Mouse (Mus musculus) hindbrain, embryonic 10.5 days (tissue): ENCODE measurements around the gene Vcl. TPM values are rescaled to one million over a fixed set of nuclear protein-coding genes. Genes with fewer than 3 reads are reported as not detected.

ENCODE experiments used
- DNase-seq: peaks from one replicate; pipeline ENCODE4 v3.0.0-alpha.2; 2017; ENCODE audit warnings: low spot score
- H3K27ac ChIP-seq: fragments of 300-500 bp; sonication (generic); 2 replicates; pipeline ENCODE4 v1.5.1; 2016; ENCODE audit warnings: mild to moderate bottlenecking, moderate library complexity
- H3K27me3 ChIP-seq: fragments of 300-500 bp; sonication (generic); 2 replicates; pipeline ENCODE4 v1.6.1; 2016; ENCODE audit warnings: mild to moderate bottlenecking; ENCODE audit not compliant: poor library complexity, insufficient read depth, severe bottlenecking
- H3K36me3 ChIP-seq: fragments of 300-500 bp; sonication (generic); 2 replicates; pipeline ENCODE4 v1.6.1; 2016; ENCODE audit warnings: mild to moderate bottlenecking, moderate library complexity
- H3K4me1 ChIP-seq: fragments of 300-500 bp; sonication (generic); replicated peaks from 2 replicates; pipeline ENCODE4 v1.6.1; 2016; ENCODE audit warnings: mild to moderate bottlenecking
- H3K4me3 ChIP-seq: fragments of 300-500 bp; sonication (generic); 2 replicates; pipeline ENCODE4 v1.5.1; 2016; ENCODE audit warnings: mild to moderate bottlenecking, moderate library complexity
- H3K9me3 ChIP-seq: fragments of 300-500 bp; sonication (generic); 2 replicates; pipeline ENCODE4 v1.6.1; 2016; ENCODE audit warnings: mild to moderate bottlenecking, moderate library complexity
- WGBS: fragments of 180-500 bp; shearing (Covaris S2); methylation state at CpG from one replicate; pipeline ENCODE4 v1.1.7; 2016; 5-methylcytosine and 5-hydroxymethylcytosine counted together
- polyA plus RNA-seq: library from polyadenylated mRNA; unstranded; fragments of >200 nt; fragmentation: Nextera tagmentation; extraction: Ambion mirVana; gene quantifications from 2 replicates; pipeline ENCODE4 v1.2.1, GENCODE M21; 2016

Gene Vcl
- polyA plus RNA-seq, 1 experiment from 2014 or later: 31.8 TPM

DNA sequence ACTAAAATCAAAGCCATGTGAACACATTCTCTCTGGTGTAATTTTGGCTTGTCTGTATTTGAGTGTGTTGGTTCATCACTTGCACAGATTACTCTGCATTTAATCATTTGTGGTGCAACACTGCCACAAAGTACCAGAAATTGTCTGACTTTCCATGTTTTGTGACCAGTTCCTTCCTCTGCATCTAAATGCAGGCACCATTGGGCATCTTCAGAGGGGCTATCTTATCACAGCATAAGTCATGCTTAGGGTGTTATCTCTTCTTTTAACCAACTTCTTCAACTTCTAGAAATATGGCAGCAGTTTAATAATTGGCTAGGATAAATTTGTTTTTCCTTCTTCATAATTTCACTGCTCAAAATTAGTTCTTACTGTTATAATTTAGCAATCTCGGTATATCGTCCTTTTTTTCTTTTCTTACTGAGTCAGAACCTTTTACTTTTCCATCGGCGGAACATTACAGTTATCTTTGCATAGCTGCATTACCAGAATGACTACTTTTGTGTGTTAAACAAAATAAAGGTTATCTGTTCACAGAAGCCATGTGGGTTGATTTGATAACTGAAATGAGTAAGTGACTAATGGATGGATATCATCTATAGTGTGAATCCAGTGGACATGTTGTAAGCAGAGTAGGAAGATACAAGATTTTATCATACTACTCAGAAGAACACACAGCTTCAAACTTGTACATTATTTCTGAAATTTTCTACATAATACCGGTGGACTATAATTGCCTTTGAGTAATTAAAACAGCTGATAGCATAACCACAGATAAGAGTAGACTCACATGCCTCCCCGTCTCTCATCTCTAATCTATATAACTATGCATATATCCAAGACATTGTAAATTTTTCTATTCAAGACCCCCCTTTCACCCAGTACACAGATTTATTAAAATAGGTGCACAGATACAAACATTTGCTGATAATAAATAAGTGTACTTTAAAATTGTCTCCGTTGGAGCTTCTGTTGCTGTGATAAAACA lies 12.3 kb upstream of the Vcl start:
- Histone ChIP-seq H3K4me1 (no peaks in the 10 kb centered on the region), H3K27ac (no peak overlapping the region), H3K9me3 (no peaks in the 10 kb centered on the region), H3K36me3 (no peaks in the 10 kb centered on the region), H3K4me3 (no peak overlapping the region), H3K27me3 (no peaks in the 10 kb centered on the region)
- 92% methylated on average over 7 of the region's 7 CpGs for WGBS
- DNase-seq: no peak

- Histone ChIP-seq H3K36me3 (no peaks in the 10 kb centered on the region), H3K9me3 (no peaks in the 10 kb centered on the region), H3K4me1 (no peaks in the 10 kb centered on the region), H3K27ac (no peak overlapping the region), H3K27me3 (peaks cover 6% of the 10 kb centered on the region; the same call in 1 of the 2 replicates), H3K4me3 (no peak overlapping the region)
- DNase-seq: no peak
- WGBS: 88% methylated on average over 5 of the region's 5 CpGs
These were observed 5.0 kb upstream of the Vcl start for GRCm38 (mm10) chr14:20924071-20924789.

DNA sequence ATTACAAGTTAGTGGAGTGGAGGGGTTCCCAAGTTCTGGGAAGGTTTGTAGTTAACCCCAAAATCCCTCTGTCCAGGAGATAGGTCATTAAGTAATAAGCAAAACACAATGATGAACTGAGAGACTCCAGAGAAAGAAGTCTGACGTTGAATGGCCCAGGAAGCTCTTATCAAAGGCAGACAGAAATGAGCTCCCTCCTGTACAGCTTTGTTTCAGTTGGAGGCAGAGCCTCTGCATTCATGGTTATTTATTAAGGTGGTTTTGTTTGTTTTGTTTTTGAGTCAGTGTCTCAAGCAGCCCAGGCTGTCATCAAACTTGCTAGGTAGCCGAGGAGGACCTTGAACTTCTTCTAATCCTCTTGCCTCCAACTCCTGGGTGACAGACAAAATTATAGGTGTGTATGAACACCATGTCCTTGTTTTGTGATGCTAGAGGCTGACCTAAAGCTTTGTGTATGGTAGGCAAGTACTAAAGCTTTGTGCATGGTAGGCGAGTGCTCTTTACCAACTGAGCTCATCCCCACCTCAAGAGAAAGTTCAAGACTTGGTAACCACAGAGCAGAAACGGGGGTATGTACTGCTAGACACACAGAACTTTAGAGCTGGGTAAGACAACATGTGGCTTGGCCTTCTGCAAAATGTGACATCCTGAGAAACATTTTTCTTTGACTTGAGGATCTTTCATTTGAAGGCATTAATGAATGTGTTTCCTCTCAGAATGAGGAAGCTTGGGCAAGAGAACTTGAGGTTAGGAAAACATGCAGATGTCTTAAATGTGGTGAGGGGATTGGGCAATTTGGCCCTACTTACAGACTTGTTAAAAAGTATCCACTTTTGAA lies 1.5 kb upstream of the Vcl start:
- H3K36me3 ChIP-seq: no peaks in the 10 kb centered on the region
- DNase-seq: no peak
- no peak overlapping the region for H3K27ac ChIP-seq
- WGBS: 87% methylated on average over 4 of the region's 4 CpGs
- no peak overlapping the region for H3K4me3 ChIP-seq
- peaks cover 14% of the 10 kb centered on the region for H3K27me3 ChIP-seq
- no peaks in the 10 kb centered on the region for H3K9me3 ChIP-seq
- H3K4me1 ChIP-seq: peaks cover 19% of the 10 kb centered on the region

DNA sequence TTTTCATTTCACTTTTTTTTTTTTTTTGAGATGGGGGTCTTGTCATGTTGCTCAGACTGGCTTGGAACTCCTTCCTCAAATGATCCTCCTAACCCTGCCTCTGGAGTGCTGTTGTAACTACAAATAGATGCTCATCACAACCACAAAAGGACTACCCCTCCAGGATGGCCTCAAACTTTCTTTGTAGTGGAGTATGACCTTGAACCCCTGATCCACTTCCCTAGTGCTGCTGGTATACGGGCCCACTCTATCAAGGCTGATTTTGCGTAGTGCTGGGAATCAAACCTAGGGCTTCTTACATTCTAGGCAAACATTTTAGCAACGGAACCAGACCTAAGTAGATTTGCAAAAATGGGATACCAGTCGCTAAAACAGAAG lies 901 bp upstream of the Vcl start:
- WGBS: 14% methylated on average over 4 of the region's 4 CpGs
- Histone ChIP-seq H3K36me3 (no peaks in the 10 kb centered on the region), H3K9me3 (no peaks in the 10 kb centered on the region), H3K4me3 (peak overlapping the region; percentile 88), H3K27me3 (peaks cover 14% of the 10 kb centered on the region), H3K27ac (peak overlapping the region; percentile 94), H3K4me1 (peaks cover 19% of the 10 kb centered on the region)
- DNase-seq: no peak

DNA sequence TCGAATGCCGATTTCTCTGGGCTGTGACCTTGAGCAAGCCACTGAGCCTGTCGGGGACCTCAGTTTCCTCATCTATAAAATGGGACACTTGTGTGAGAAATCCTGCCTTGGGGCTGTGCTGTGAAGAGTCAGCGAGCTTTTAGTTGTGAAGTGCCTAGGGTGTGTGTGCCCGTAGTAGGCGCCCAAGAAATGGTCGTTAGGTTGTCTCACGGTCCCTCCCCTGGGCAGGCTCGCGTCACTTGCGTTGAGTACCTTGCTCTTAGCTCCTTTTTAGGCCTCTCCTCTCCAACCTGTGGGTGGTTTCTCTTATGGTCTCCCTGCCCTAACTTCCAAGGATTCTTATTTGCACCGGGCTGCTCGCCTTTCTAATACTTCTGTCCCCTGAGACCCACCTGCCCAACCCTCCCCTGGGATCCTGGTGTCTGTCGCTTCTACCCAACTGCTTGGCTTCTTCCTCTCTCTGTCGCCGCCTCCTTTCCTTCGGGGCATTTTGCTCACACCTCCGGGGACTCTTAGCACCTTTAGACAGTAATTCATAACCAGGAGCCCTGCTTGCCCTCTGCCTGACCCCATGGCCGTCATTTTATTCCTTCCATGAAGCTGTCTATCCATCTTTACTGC lies 726 bp downstream of the Vcl start:
- peak overlapping the region; percentile 94 for H3K27ac ChIP-seq
- H3K4me1 ChIP-seq: peaks cover 19% of the 10 kb centered on the region
- 1% methylated on average over 19 of the region's 19 CpGs for WGBS
- H3K27me3 ChIP-seq: peaks cover 14% of the 10 kb centered on the region
- H3K9me3 ChIP-seq: no peaks in the 10 kb centered on the region
- peak overlapping the region; percentile 88 for H3K4me3 ChIP-seq
- H3K36me3 ChIP-seq: no peaks in the 10 kb centered on the region
- DNase-seq: no peak

GRCm38 (mm10) chr14:20930481-20931391 lies 1.5 kb downstream of the Vcl start:
- Histone ChIP-seq H3K4me1 (peaks cover 27% of the 10 kb centered on the region), H3K27ac (peak overlapping the region; percentile 94; the same call in 1 of the 2 replicates), H3K9me3 (no peaks in the 10 kb centered on the region), H3K36me3 (no peaks in the 10 kb centered on the region), H3K4me3 (peak overlapping the region; percentile 88), H3K27me3 (peaks cover 14% of the 10 kb centered on the region)
- 44% methylated on average over 8 of the region's 8 CpGs for WGBS
- peak; percentile 19 for DNase-seq

GRCm38 (mm10) chr14:20938424-20938823 lies 9.2 kb downstream of the Vcl start:
- DNase-seq: no peak
- Histone ChIP-seq H3K4me1 (peaks cover 10% of the 10 kb centered on the region), H3K27ac (no peak overlapping the region), H3K36me3 (no peaks in the 10 kb centered on the region), H3K4me3 (no peak overlapping the region), H3K27me3 (no peaks in the 10 kb centered on the region), H3K9me3 (no peaks in the 10 kb centered on the region)
- 77% methylated on average over 2 of the region's 2 CpGs for WGBS

- 71% methylated on average over 1 of the region's 1 CpGs for WGBS
These were observed 9.7 kb downstream of the Vcl start for GRCm38 (mm10) chr14:20938860-20939259.

GRCm38 (mm10) chr14:20945296-20945695 lies 16.1 kb downstream of the Vcl start:
- H3K36me3 ChIP-seq: no peaks in the 10 kb centered on the region
- WGBS: 89% methylated on average over 2 of the region's 2 CpGs

More at GRCm38 (mm10) chr14:20938860-20939259, 9.7 kb downstream of the Vcl start:
- Histone ChIP-seq H3K4me3 (no peak overlapping the region), H3K27me3 (no peaks in the 10 kb centered on the region), H3K27ac (no peak overlapping the region), H3K4me1 (peaks cover 10% of the 10 kb centered on the region), H3K36me3 (no peaks in the 10 kb centered on the region), H3K9me3 (no peaks in the 10 kb centered on the region)
- no peak for DNase-seq

GRCm38 (mm10) chr14:20956021-20956420 lies 26.8 kb downstream of the Vcl start:
- H3K27ac ChIP-seq: no peak overlapping the region
- H3K4me1 ChIP-seq: no peaks in the 10 kb centered on the region
- no peak overlapping the region for H3K4me3 ChIP-seq
- H3K27me3 ChIP-seq: no peaks in the 10 kb centered on the region
- DNase-seq: no peak
- no peaks in the 10 kb centered on the region for H3K9me3 ChIP-seq
- peaks cover 4% of the 10 kb centered on the region for H3K36me3 ChIP-seq

More at GRCm38 (mm10) chr14:20945296-20945695, 16.1 kb downstream of the Vcl start:
- Histone ChIP-seq H3K4me3 (no peak overlapping the region), H3K9me3 (no peaks in the 10 kb centered on the region), H3K4me1 (no peaks in the 10 kb centered on the region), H3K27ac (no peak overlapping the region), H3K27me3 (no peaks in the 10 kb centered on the region)
- no peak for DNase-seq

DNA sequence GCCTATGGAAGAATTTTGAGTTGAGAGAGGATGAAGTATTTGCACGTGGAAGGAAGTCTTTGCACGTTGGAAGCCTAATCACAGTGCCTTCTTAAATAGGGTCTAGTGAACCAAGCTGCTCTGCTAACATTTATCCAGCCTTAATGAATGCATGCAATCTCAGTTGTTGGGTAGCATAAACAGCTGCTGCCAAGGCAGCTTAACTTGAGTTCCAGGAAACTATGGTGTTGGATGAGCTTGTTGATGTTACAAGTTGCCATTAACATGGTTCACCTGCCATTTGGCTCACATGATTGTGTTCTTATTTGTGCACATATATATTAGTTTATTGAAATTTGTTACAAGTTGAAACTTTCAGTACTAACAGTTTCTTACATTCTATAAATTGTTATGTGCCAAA lies 29.8 kb downstream of the Vcl start:
- peaks cover 4% of the 10 kb centered on the region for H3K36me3 ChIP-seq
- no peak for DNase-seq
- no peaks in the 10 kb centered on the region for H3K4me1 ChIP-seq
- WGBS: 77% methylated on average over 2 of the region's 2 CpGs
- no peaks in the 10 kb centered on the region for H3K9me3 ChIP-seq
- no peaks in the 10 kb centered on the region for H3K27me3 ChIP-seq
- no peak overlapping the region for H3K4me3 ChIP-seq
- H3K27ac ChIP-seq: no peak overlapping the region
